Mouse (Mus musculus) midbrain, embryonic 11.5 days (tissue): ENCODE results near the gene Hoxc13. TPM values are rescaled to one million over a fixed set of nuclear protein-coding genes. Genes with fewer than 3 reads are reported as not detected.
A peak's percentile ranks its signal among the peaks of the same experiment; 100 is the strongest.

ENCODE experiments used
- ATAC-seq: fragments of 200-750 bp; cut with Nextera tagmentation; 2 replicates; pipeline ENCODE4 v1.8.0; 2017; ENCODE audit warnings: moderate TSS enrichment, moderate library complexity; ENCODE audit not compliant: low FRiP score
- DNase-seq: peaks from one replicate; pipeline ENCODE4 v3.0.0; 2015; ENCODE audit warnings: low spot score; ENCODE audit errors: missing footprints
- H3K27ac ChIP-seq: fragments of 300-500 bp; sonication (generic); 2 replicates; pipeline ENCODE4 v1.5.1; 2014; ENCODE audit warnings: low read depth, low read length
- H3K27me3 ChIP-seq: fragments of 300-500 bp; sonication (generic); 2 replicates; pipeline ENCODE4 v1.6.1; 2014; ENCODE audit warnings: mild to moderate bottlenecking, low read length, moderate library complexity, mixed read lengths; ENCODE audit not compliant: control insufficient read depth, insufficient read depth
- H3K36me3 ChIP-seq: fragments of 300-500 bp; sonication (generic); 2 replicates; pipeline ENCODE4 v1.6.1; 2014; ENCODE audit warnings: mild to moderate bottlenecking, low read length, moderate library complexity, mixed read lengths; ENCODE audit not compliant: control insufficient read depth, insufficient read depth
- H3K4me1 ChIP-seq: fragments of 300-500 bp; sonication (generic); 2 replicates; pipeline ENCODE4 v1.6.1; 2014; ENCODE audit warnings: low read length; ENCODE audit not compliant: control insufficient read depth, insufficient read depth
- H3K4me2 ChIP-seq: fragments of 300-500 bp; sonication (generic); 2 replicates; pipeline ENCODE4 v1.6.1; 2014; ENCODE audit warnings: mild to moderate bottlenecking, moderate library complexity
- H3K4me3 ChIP-seq: fragments of 300-500 bp; sonication (generic); 2 replicates; pipeline ENCODE4 v1.5.1; 2014; ENCODE audit warnings: low read depth, low read length
- H3K9ac ChIP-seq: fragments of 300-500 bp; sonication (generic); 2 replicates; pipeline ENCODE4 v1.6.1; 2014; ENCODE audit warnings: low read length
- H3K9me3 ChIP-seq: fragments of 300-500 bp; sonication (generic); 2 replicates; pipeline ENCODE4 v1.6.1; 2016; ENCODE audit warnings: low read length; ENCODE audit not compliant: control insufficient read depth
- WGBS: fragments of 180-500 bp; shearing (Covaris S2); extraction: QIAGEN DNeasy Blood & Tissue Kit; methylation state at CpG from one replicate; pipeline ENCODE4 v1.1.7; 2014; 5-methylcytosine and 5-hydroxymethylcytosine counted together
- polyA plus RNA-seq: library from polyadenylated mRNA; unstranded; fragments of >200 nt; fragmentation: Nextera tagmentation; extraction: Ambion mirVana; gene quantifications from 2 replicates; pipeline ENCODE4 v1.2.1, GENCODE M21; 2014

Gene Hoxc13
- polyA plus RNA-seq, 1 experiment from 2014 or later, result 0.11 TPM

DNA sequence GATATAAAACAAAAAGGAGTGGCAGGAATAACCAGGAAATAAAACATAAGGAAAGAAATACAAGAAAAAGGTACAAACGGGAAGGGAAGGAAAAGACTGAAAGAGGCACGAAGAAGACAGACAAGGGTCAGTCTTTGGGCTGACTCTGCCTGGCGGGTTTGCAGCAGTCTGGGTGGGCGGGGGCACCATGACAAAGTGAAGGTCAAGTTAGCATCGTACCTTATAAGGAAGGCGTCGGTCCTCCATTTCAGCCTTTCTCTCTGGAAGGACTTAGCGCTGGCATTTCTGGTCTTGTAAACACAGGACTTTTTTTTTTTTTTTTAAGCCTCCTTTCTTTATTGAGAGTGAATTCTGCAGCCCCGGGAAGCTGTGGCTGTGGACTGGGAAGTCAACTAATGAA, 26.4 kb downstream of the Hoxc13 start:
- Histone ChIP-seq H3K4me3 (no peak overlapping the region), H3K4me1 (0 out of 2 replicates have a peak, but pooled peaks cover 3% of the 10 kb centered on the region), H3K27me3 (peaks cover 100% of the 10 kb centered on the region), H3K4me2 (no peak overlapping the region), H3K9ac (no peak overlapping the region), H3K36me3 (no peaks in the 10 kb centered on the region), H3K9me3 (no peaks in the 10 kb centered on the region), H3K27ac (no peak overlapping the region)
- ATAC-seq (no peak), DNase-seq (no peak)
- WGBS, result 2% methylated on average over 9 of the region's 9 CpGs

DNA sequence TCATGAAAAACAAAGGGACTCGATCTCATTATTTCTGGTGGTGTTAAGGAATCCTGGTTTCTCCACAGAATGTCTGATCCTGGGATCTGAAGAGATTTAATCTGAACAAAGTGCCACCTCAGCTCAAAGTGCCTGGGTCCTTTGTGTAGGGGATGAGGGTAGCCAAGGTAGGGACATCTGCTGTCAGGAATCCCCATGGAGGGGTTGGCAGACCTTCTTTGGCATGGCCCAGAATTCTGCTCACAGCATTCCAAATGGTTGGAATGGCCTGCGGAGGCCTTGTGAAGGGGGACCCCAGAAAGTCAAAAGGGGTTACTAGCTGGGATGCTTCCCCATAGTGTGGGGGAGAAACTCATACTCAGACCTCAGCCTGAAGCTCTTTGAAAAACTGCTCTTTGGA, 27.9 kb downstream of the Hoxc13 start:
- DNase-seq (no peak), ATAC-seq (no peak)
- no peaks in the 10 kb centered on the region for H3K36me3 ChIP-seq
- H3K9me3 ChIP-seq, result no peaks in the 10 kb centered on the region
- H3K4me2 ChIP-seq, result no peak overlapping the region
- H3K9ac ChIP-seq, result no peak overlapping the region
- no peaks in the 10 kb centered on the region for H3K4me1 ChIP-seq
- H3K4me3 ChIP-seq, result no peak overlapping the region
- H3K27ac ChIP-seq, result no peak overlapping the region
- H3K27me3 ChIP-seq, result peaks cover 100% of the 10 kb centered on the region
- 13% methylated on average over 2 of the region's 2 CpGs for WGBS

DNA sequence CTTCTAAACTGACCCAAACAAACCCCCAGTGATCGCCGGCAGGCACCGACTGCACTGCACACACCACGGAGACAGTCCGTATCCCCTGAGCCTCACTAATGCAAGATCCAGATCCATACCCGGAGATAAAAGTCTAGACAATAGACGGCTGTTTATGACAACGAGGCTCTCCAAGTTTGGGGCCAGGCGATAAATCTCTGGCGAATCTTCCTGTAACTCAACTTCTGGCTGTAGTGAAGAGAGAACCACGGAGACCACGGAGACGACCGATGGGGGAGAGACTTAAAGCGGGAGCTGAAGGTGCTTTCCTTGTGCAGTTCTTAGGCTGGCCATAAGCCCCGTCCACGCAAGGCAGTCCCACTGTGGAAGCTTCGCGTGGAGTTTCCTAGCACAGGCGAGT, 28.8 kb downstream of the Hoxc13 start:
- Histone ChIP-seq H3K36me3 (no peaks in the 10 kb centered on the region), H3K9ac (no peak overlapping the region), H3K4me3 (no peak overlapping the region), H3K27me3 (peaks cover 100% of the 10 kb centered on the region), H3K4me1 (no peaks in the 10 kb centered on the region), H3K27ac (no peak overlapping the region), H3K9me3 (no peaks in the 10 kb centered on the region), H3K4me2 (no peak overlapping the region)
- ATAC-seq, result no peak
- DNase-seq, result no peak
- WGBS, result 3% methylated on average over 20 of the region's 20 CpGs

DNA sequence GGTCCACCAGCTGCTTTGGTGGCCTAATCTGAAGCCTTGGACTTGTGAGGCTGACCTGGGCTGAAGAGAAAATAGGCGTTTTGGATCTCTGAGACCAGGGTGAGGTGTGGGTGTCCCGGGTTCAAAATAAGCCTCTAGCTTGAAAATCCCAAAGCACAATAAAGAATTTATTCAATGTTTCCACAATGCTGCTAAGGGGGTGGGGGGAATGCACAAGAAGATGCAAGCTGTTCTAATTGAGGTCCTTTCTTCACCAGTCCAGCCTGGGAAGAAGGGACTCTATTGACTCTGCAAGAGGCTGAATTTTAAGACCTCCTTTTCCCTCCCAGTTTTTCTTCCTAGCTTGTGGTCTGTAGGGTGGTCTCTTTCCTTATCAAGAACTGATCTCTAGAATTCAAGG, 30.0 kb downstream of the Hoxc13 start:
- H3K9ac ChIP-seq, result no peak overlapping the region
- peak; percentile 94 for DNase-seq
- no peak overlapping the region for H3K27ac ChIP-seq
- WGBS, result 2% methylated on average over 2 of the region's 2 CpGs
- no peaks in the 10 kb centered on the region for H3K4me1 ChIP-seq
- H3K4me2 ChIP-seq, result no peak overlapping the region
- no peaks in the 10 kb centered on the region for H3K9me3 ChIP-seq
- no peak overlapping the region for H3K4me3 ChIP-seq
- no peak for ATAC-seq
- H3K27me3 ChIP-seq, result peaks cover 100% of the 10 kb centered on the region
- no peaks in the 10 kb centered on the region for H3K36me3 ChIP-seq

DNA sequence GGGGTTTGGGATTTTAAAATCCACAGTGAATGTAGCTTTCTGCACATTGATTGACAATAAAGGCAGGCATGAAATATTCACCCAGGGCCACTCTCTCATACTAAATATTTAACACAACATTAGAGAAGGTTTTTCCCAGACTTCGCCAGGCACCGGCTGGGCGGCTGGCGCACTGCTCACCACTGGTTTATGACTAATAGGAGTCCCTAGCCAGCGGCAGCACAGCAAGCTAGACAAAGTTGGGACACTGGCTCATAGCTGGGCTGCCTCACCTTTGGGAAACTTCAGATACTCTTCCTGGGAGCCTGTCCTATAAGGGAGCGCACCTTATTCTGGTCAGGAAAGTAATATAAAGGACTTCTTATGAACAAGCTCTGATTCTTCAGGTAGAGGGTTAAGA, 32.7 kb downstream of the Hoxc13 start:
- Histone ChIP-seq H3K9ac (no peak overlapping the region), H3K4me1 (no peaks in the 10 kb centered on the region), H3K4me2 (no peak overlapping the region), H3K4me3 (no peak overlapping the region), H3K9me3 (no peaks in the 10 kb centered on the region), H3K36me3 (no peaks in the 10 kb centered on the region), H3K27ac (no peak overlapping the region), H3K27me3 (peaks cover 100% of the 10 kb centered on the region)
- DNase-seq (no peak), ATAC-seq (no peak)
- WGBS, result 5% methylated on average over 6 of the region's 6 CpGs

DNA sequence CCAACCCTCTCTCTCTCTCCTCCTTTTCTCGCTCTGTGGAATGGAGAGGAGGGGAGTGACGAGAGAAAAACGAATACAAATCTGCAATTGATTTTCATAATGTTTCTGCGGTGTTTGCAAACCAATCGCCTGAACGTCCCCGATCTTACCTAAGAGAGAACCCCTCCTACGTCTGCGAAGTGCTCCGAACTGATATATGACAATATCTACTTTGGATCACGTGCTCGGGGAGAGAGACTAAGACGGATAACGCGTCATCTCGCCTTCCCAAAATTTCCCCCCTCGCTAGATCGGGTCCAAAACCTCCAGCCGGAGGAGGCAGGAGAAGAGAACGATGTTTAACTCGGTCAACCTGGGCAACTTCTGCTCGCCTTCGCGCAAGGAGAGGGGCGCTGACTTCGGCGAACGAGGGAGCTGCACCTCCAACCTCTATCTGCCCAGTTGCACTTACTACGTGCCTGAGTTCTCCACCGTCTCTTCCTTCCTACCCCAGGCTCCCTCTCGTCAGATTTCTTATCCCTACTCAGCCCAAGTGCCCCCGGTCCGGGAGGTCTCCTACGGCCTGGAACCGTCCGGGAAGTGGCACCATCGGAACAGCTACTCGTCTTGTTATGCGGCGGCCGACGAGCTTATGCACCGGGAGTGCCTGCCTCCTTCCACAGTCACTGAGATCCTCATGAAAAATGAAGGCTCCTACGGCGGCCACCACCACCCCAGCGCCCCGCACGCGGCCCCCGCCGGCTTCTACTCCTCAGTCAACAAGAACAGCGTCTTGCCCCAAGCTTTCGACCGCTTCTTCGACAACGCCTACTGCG, 33.5 kb downstream of the Hoxc13 start, which contains the start of gene Hoxc11:
Gene Hoxc11 (plus strand): TSS at position 236 of the 815 bp plus-strand sequence.
- no peak within 1 kb of the TSS for H3K4me2 ChIP-seq

DNA sequence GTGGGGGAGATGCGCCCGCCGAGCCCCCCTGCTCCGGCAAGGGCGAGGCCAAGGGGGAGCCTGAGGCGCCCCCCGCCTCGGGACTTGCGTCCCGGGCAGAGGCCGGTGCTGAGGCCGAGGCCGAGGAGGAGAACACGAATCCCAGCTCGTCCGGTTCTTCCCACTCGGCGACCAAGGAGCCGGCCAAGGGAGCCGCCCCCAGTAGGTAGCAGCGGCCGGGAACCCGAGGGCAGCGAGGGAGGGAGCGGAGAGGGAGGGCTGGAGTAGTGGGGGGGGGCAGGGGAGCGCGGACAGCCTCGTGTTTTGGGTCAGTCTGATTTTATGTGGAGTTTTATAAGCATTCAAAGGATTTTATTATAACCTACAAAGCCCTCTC, 34.1 kb downstream of the Hoxc13 start:
- H3K4me3 ChIP-seq, result no peak overlapping the region
- ATAC-seq (no peak), DNase-seq (no peak)
- peaks cover 98% of the 10 kb centered on the region for H3K27me3 ChIP-seq
- H3K4me1 ChIP-seq, result no peaks in the 10 kb centered on the region
- no peaks in the 10 kb centered on the region for H3K36me3 ChIP-seq
- H3K27ac ChIP-seq, result no peak overlapping the region
- no peak overlapping the region for H3K9ac ChIP-seq
- WGBS, result under 1% methylated on average over 28 of the region's 28 CpGs
- no peaks in the 10 kb centered on the region for H3K9me3 ChIP-seq
- no peak overlapping the region for H3K4me2 ChIP-seq

More for the DNA sequence above, 33.5 kb downstream of the Hoxc13 start, which contains the start of gene Hoxc11:
- WGBS, result under 1% methylated on average over 56 of the region's 57 CpGs
- DNase-seq (peak; percentile 96), ATAC-seq (no peak)
- no peaks in the 10 kb centered on the region for H3K9me3 ChIP-seq
- H3K27ac ChIP-seq, result no peak within 1 kb of the TSS
- H3K36me3 ChIP-seq, result no peaks in the 10 kb centered on the region
- no peak within 1 kb of the TSS for H3K4me3 ChIP-seq
- H3K4me1 ChIP-seq, result no peaks in the 10 kb centered on the region
- H3K9ac ChIP-seq, result no peak within 1 kb of the TSS
- H3K27me3 ChIP-seq, result peaks cover 98% of the 10 kb centered on the region

DNA sequence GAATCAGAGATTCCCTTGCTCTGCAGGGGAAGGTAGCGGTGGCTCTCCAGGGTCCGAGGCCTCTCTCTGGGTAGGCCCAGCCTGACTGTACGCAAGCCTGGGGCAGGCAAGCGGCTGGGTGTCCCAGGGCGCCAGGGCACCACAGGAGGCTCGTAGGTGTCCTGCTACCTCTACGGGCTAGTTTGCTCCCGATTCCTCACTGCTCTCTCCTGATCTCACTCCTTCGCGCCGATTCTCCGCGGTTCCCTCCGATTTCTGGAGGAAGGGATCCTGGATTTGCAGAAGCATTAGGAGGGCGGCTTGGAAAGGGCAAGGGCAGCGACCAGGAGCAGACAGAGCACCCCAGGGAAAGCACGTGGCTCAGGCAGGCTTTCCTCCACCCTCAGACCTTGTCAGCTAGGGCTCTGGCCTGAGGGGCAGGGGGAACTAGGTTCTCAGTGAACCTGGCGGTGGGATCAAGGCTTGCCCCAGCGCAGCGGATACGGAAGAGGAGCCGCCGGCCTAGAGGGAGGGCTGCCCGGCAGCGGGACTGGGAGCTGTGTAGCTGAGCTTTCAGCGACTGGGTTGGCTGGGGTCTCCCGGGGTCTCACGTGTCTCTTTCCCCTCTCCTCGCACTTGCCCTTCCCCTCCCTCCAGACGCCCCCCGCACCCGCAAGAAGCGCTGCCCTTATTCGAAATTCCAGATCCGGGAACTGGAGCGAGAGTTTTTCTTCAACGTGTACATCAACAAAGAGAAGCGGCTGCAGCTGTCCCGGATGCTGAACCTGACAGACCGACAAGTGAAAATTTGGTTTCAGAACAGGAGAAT, 35.1 kb downstream of the Hoxc13 start:
- Histone ChIP-seq H3K4me1 (no peaks in the 10 kb centered on the region), H3K9me3 (no peaks in the 10 kb centered on the region), H3K4me2 (no peak overlapping the region), H3K27ac (no peak overlapping the region), H3K9ac (no peak overlapping the region), H3K27me3 (peaks cover 98% of the 10 kb centered on the region), H3K36me3 (no peaks in the 10 kb centered on the region), H3K4me3 (no peak overlapping the region)
- DNase-seq (peak; percentile 98), ATAC-seq (0 out of 2 replicates have a peak, but pooled peaks have one; percentile 40)
- WGBS, result under 1% methylated on average over 39 of the region's 40 CpGs

DNA sequence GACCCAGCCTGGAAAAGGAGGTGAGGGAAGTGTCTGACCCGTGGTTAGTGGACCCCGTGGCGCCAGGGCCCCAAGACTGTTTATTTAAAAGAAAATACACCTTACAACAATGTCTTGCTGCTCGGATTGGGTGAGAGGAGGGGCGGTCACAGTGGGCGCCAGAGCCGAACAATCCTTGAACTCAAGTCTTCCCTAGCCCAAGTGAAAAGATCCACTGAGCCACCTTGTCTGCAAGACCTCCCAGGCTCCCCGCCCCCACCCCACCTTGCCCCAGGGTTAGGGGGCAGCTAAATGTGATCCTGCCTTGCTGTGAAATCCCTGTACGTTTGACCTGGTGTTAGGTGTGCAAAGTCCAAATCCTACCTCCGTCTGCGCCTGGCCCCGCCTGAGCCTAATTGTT, 36.0 kb downstream of the Hoxc13 start:
- WGBS, result 1% methylated on average over 12 of the region's 12 CpGs
- ATAC-seq, result no peak
- no peaks in the 10 kb centered on the region for H3K36me3 ChIP-seq
- no peak overlapping the region for H3K4me3 ChIP-seq
- DNase-seq, result no peak
- H3K4me1 ChIP-seq, result no peaks in the 10 kb centered on the region
- H3K27me3 ChIP-seq, result peaks cover 98% of the 10 kb centered on the region
- H3K9ac ChIP-seq, result no peak overlapping the region
- no peaks in the 10 kb centered on the region for H3K9me3 ChIP-seq
- H3K27ac ChIP-seq, result no peak overlapping the region
- no peak overlapping the region for H3K4me2 ChIP-seq
